Mouse (Mus musculus) induced T-regulatory cell, adult 2 months (primary cell): ENCODE results near the gene Rtn4rl1.
A peak's percentile ranks its signal among the peaks of the same experiment; 100 is the strongest.

Experiments
- DNase-seq: peaks from one replicate; pipeline ENCODE4 v3.0.0-alpha.2; 2012; ENCODE audit warnings: low read depth

Gene Rtn4rl1

DNA sequence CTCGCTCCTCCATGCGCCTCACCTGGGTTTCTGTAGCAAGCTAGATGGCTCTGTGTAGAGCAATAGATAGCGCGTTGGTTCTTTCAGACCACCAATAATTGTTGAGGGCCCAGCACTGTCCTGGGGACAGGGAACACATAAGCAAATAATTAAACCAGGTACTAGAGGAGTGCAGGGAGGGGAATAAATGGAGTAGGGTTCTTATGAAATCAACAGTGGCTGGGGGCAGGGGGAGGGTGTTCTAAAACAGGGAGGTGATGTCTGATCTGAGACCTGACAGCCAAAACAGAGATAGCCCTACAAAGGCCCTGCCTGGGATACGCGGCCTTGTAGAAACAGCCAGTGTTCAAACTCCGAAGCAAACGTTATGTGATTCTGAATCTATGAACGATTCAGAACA is 56.0 kb downstream of the Rtn4rl1 start:
- no peak for DNase-seq

DNA sequence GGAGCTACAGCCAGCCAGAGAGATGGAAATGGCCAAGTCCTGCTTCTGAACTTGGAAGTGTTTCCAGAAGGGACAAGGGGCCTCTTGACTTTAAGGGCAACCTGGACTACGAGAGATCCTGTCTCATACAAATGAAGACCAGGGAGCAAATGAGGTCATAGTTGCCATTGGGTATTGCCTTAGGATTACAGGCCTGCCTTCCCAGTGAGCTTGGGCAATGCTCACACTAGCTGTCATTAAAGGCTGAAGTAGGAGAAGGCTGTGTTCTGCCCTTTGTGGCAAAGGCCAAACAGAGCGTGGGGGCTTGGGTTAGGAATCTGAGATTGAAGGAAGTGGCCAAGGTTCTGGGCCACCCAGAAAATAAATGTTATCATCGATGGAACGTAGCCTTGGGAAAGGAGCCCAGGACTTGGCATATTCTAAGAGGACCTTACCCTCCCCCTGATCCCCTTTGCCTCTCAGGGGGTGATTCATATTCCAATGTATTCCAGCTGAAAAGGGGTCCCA is 57.5 kb downstream of the Rtn4rl1 start:
- DNase-seq = no peak

DNA sequence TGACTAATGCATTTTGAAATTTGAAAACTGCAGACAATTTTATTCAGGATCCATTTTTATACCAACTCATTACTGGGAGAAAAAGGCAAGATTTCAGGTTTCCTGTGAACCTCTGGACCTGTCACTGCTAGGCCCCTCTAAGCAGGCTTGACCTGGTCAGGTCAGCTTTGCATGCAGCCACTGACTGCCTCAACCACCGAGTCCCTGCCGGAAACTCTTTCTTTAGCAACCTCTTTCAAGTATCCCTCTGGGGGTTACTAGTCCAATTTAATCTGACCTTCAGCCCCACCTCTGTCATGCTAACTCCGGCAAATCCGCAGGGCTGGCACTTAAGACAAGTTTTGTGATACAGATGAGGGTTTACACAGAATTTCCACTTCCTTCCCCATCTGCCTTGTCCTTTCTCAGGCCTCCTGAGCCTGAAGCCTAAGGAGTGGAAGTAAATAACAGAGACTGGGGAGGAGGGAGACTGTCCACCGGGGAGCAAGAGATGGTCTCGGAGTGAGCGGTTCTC is 58.0 kb downstream of the Rtn4rl1 start:
- DNase-seq = no peak

DNA sequence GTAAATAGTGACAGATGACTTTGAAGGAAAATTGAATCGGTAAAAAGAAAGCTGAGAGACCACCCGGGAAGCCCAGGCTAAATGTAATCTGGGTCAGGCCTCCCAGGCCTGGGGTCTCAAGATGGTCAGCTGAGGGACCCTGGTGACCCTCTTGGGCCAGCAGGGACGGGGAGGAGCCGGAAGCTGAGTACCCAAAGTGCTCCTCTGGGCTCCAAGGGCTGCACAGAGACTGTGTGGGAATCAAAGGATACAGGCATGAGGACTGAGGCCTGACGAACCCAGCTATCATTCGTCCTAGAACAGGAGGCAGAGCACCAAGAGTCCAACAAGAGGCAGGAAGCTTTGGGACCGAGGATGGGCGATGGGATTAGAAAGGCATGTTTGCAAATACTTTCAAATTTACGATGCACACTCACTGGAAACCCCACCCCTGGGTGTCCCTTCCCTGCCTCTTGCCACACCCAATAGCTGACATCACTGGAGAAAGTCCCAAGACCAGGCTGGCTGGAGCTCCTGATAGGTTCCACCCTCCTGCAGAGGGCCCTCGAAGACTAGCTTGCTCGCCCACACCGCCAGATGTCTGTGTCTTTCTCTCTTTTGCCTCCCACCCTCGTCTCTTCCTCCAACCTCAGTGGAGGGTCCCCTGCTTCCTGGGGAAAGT is 60.8 kb downstream of the Rtn4rl1 start:
- DNase-seq = peak; percentile 81

DNA sequence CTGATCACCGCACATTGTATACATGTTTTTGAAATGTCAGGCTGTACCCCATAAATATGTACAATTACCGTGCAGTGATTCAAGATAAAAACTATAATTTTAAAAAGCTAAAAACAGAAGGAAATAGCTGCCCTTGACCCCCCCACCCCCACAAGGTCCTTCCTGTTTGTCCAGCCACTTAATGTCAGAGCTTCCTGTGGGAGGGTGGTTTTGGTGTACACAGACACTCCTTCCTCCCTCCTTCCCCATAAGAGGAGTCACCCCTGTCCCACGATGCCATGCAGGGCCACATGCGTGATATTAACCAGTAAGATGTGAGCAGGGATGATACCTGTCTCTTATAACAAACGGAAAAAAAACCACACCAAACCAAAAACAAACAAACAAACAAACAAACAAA is 61.7 kb downstream of the Rtn4rl1 start:
- DNase-seq = peak; percentile 54

DNA sequence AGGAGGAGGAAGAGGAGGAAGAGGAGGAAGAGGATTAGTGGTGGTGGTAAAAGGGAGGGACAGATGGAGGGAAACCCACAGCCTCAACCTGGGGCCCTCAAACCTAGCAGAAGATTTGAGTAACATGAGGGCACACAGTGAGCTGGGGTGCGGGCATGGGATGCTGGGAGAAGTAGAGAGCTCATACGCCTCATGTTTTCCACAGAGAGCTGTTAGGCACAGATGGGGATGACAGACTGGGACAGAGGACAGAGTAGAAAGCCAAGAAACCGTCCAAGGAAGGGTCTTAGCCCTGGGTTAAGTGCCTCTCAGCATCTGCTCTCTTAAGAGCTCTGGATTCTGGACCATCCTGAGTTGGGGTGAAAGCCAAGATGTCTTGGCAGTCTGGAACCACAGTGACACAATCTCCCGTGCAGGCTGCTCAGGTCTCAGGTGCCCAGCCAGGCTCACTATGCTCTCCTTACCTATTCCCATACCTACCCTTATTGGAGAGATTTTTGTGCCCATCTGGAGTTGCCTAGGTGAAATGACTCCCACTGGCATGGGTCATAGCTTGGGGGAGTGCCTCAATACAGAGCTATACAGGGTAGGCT is 63.6 kb downstream of the Rtn4rl1 start:
- no peak for DNase-seq

DNA sequence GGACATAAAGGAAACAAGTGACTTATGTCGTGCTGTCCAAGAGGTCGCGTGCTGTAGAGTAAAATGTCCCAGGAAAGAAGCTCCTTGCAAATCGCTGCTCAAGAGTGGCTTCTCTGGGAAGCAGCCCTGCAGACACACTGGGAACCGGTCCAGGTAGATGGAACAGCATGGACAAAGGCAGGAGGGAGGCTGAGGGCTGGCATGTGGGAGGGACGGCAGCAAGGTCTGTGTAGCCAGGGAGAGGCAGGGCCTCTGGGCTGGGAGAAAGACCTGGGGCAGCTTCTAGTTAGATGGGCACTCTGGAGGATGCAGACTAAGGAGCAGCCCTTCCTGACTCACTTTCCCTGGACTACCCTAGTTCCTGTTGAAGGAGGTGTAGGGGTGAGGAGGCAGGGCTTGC is 65.8 kb downstream of the Rtn4rl1 start:
- no peak for DNase-seq

DNA sequence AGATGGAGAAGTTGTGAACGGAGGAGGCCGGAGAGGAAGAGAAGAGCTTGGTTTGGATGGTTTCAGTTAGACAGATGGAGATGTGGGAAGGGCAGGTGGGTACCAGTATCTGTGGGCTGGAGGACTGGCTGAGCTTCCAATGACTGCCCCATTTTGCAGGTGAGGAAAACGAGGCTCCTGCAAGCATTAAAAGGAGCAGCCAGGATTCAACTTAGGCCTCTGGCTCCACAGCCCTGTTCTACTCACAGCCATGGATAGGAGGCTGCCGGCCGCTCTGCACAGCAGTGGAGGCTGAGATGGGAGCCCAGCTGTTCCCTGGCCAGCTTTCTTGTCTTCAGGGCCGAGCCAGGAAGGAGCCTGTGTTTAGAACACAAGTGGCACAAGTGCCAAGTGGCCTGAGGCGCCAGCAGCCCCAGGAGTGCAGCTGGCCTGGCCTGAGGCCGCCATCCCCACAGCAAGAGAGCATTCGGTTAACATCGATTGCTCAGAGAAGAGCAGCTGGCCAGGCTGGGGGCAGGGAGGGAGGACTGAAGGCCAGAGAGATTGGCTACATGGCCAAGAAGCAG is 66.5 kb downstream of the Rtn4rl1 start:
- DNase-seq = no peak

DNA sequence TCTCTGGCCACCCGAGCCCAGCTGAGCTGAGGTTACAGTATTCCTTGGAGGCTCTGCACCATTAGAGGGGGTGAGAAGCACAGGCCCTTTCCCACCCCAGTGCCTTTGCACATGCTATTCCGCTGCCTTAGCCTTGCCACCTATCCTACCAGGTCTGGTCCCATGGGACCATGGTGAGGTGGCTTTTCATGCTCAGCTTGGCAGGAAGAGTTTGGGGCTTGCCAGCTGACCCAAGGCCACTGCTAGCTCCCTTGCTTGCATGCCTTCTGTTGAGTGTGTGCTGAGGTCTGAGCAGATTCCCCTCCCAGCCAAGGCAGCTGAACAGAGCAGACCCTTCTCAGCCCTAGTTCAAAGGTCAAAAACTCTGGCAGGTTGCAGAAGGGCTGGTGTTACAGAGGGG is 67.4 kb downstream of the Rtn4rl1 start:
- no peak for DNase-seq

DNA sequence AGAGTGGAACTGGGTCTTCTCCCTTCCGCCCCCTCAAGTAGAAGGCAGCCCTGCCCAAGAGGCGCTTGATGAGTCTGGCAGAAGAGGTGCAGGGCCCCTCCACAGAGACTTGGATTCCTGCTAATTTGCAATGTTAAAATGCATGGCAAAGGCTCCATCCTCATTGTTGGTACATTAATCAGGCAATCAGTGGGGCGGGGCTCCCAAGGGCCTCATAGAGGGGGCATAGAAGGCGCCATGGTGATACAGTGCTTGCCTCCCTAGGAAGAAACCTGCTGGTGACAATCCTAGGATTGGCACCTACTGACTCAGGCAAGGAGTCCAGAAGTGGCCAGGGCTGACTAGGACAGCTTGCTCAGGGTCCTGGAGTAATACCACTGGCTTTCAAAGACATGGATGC is 68.1 kb downstream of the Rtn4rl1 start:
- DNase-seq = no peak

DNA sequence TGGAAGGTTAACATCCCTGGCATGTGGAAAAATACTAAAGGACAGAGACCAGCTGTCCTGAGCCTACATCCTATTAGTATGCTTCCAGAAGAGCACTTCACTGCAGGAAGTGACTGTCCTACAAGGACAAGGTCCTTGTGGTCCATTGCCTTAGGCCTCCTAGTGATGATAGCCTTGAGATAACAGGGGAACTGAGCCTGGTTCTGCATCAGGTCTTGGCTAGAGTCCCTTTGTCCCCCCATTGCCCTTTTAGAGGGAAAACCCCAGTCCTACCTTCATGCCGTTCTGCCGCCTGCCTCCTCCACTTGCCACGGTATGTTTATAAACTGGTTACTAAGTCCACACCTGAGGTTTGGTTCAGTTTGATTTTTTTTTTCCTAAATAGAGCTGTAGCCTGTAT is 68.6 kb downstream of the Rtn4rl1 start:
- no peak for DNase-seq

DNA sequence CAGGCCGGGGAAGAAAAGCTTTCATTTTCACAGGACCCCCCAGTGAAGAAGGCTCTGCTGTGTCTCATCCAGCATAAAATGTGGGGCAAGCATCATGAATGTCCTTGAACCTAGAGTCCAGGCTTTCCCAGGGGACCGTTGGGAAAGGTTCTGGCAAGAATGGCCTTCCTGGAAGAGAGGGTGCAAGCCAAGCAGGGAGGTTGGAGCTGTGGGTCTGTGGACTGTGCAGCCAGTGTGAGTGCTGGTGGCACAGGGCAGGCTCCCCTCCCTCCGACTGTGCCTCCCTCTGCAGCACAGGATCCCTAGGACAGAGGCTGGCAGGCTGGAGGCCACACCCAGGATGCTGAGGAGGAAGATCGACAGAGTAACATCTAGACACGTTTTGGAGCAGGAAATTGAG is 69.2 kb downstream of the Rtn4rl1 start:
- DNase-seq = no peak

DNA sequence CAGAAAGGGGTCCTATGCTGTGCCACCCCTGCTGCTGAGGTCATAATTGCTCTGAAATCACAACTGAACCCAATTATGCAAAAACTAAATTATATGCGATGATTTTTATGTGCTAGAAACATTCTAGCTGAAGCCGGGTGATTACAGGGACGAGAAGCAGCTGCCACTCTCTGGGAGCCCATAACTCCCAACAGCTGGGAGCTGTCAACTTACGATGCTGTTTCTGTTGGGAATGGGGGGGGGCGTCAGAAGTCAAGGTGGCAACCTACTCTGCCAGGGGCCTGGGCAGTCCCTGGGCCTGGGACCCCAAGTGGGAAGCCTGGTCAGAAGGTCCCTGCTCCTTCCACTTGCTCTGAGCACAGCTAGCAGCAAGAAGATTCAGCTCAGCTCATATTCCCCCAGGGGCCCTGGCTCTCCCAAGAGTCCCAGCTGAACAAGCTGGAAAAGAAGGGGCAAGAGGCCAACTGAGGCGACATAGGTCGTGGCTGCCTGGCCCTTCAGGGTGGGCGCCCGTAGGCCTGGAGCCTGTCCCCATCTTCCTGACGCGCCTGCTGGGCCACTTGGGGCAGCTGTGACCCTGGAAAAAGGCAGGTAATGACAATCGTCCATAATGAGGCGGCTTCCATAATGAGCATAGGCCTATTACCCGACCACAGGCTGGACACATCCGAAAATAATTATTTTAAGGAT is 69.8 kb downstream of the Rtn4rl1 start:
- DNase-seq = no peak

DNA sequence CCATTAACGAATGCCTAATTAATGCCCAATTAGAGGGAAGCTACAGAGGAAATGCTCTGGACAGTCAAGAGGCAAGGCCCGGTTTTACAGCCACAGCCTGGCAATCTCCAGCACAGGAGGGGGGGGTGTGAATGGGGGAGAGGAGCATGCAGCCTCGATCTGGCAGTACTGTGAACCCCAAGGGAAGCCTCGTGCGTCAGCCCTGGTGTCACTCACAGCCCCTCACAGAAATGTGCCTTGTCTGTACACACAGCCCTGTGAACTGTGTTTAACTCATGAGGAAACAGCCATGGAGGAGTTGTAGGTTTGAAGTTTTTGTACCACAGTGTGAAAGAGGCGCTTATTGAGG is 70.4 kb downstream of the Rtn4rl1 start:
- no peak for DNase-seq

DNA sequence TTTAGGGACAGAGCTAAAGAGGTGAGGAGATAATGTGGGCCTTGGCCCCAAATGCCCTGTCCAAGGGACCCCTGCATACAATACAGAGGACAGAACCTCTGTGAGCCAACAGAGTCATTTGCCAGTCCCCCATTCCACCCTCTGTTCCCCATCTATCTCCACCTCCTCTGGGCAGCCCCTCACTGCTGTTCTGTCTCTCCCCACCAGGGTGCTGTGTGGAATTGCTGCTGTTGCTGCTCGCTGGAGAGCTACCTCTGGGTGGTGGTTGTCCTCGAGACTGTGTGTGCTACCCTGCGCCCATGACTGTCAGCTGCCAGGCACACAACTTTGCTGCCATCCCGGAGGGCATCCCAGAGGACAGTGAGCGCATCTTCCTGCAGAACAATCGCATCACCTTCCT is 71.0 kb downstream of the Rtn4rl1 start:
- DNase-seq = no peak

DNA sequence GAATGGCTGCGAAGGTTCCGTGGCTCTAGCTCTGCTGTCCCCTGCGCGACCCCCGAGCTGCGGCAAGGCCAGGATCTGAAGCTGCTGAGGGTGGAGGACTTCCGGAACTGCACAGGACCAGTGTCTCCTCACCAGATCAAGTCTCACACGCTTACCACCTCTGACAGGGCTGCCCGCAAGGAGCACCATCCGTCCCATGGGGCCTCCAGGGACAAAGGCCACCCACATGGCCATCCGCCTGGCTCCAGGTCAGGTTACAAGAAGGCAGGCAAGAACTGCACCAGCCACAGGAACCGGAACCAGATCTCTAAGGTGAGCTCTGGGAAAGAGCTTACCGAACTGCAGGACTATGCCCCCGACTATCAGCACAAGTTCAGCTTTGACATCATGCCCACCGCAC is 72.0 kb downstream of the Rtn4rl1 start:
- DNase-seq = no peak

DNA sequence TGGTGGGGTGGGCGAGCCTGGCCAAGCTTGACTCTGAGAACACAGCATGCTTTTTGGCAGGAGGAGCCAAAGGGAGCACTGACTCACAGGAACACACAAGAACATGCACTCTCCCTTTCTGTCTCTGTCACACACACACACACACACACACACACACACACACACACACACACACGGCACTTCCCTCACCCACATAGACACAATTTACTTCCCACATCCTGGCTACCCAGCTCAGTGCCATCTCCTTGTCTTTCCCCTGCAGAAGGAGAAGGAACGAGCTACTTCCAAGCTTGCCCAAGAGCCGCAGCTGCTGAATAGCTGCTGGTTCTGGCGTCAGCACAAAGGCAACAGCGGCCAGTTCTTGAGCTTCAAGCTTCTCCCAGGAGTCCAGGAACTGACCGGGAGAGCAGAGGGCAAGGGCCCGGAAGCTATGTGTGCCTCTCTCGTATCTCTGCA is 74.3 kb downstream of the Rtn4rl1 start:
- no peak for DNase-seq

DNA sequence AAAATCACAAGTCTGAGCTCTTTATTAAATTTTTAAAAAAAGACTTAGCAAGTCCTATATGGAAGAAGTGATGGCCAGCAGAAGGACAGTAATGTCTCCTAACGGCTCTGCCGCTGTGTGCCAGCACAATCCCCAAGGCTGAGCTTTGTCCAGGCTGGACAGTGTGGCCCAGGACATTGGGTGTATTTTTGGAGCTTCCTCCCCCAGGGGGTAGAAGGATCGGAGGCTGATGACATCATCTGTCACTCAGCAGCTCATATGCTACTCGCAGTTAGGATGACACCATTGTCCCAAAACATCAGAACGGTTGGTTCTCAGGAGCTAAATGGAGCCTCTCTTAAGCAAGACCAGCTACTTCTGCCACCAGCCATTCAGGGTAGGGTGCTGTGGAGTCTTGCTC is 74.9 kb downstream of the Rtn4rl1 start:
- no peak for DNase-seq

DNA sequence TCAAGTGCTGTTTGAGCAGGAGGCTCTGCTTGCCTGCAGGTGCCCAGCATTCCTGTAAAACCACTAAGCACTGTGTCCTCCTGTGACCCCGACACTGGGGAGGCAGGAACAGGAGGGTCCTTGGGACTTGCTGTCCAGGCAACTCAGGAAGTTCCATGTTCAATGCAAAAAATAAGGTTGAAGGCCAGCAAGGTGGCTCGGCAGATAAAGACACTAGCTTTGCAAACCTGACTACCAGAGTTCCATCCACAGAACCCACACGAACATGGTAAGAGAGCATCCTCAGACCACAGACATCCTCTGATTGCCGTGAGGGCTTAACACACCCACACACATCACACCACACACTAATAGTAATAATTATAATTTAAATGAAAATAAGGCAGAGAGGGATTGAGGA is 75.6 kb downstream of the Rtn4rl1 start:
- peak; percentile 40 for DNase-seq

DNA sequence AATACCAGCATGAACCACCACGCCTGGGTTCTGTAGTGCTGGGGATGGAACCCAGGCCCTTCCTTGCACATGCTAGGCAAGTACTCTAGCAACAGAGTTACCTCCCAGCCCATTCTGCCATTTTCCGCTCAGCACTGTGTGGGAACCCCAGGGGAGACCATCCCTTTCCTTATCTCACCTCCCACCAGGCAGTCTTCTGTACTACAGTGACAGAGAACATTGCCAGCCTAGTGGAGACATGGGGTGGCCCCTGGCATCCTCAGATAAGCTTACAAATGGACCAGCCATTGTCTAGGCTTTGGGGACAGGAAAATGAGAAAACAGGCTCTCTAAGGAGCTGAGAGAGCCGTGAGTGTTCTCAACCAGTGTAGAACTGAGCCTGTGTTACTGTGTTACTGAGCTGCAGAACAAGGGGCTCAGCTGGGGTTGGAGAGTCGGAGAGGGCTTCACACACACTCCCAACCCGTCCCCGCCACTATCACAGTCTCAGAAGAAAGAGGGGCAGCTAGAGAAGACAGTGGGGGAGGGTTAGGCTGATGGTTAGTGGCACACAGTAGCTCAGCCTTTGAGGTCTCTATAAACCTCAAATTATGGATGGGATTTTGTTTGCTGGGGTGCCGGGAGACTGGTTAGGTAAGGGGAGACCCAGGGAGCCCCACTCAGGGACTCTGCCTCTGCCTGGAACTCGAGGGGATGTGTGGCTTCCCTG is 76.8 kb downstream of the Rtn4rl1 start:
- no peak for DNase-seq

DNA sequence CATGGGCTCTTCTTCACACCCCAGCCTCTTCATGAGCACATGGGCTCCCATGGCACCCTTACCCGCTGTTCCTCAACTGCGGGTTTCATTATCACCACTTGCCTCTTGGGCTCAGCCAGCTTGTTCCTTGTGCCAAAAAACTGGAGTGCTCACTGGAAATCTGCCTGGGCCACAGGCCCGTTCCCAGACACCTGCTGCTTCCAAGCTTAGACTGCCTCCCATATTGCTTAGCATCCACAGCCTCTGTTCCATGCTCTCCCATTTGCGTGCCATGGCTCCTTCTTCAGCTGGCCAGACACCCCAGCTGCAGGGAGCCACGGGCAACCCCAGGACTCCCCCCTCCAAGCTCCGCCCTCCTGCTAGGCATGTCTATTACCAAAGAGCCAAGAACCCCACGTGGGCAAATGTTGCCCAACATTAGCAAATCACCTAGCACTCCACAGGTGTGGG is 77.4 kb downstream of the Rtn4rl1 start:
- DNase-seq = no peak

DNA sequence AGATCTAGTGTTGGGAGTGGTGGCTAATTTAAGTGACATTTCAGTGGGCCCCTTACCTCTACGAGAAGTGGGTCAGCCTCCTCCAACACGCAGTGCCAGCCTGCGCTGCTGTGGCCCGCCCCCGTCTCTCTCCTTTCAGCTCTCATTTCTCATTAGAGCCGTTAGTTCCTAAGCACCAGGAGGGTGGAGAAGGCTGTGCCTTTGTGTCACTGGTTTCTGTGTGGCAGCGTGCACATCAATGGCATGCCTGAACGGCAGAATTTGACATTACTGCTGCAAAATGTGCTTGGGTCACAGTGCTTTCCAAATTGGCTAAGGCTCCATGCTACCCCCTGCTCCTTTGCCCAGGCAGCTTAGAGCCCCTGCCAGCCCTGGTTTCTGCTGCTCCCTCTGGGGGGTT is 79.9 kb downstream of the Rtn4rl1 start:
- DNase-seq = no peak
